Mouse (Mus musculus): ENCODE measurements at regions not wholly inside any gene's neighbourhood (a gene's known extent, or its start where the extent isn't known, plus 50 kb on each side); places are given as distances from the start of the nearest gene placed in this dataset.

- H3K4me2 ChIP-seq (ENCODE audit: low read length), result no peak overlapping the region
- H3K4me3 ChIP-seq (replicated peaks; ENCODE audit: low read depth, low read length), result no peak overlapping the region
- H3K4me1 ChIP-seq (replicated peaks; ENCODE audit: insufficient read depth, low read length), result no peaks in the 10 kb centered on the region
- H3K27ac ChIP-seq, result no peak overlapping the region
- no peaks in the 10 kb centered on the region for H3K9me3 ChIP-seq (replicated peaks; ENCODE audit: low read length)
- no peak for TF ChIP-seq CTCF (IDR thresholded peaks at IDR 0.05; ENCODE audit: low read depth)
- no peaks in the 10 kb centered on the region for H3K36me3 ChIP-seq (ENCODE audit: insufficient read depth, low read length)
- 64% methylated on average over 3 of the region's 3 CpGs for WGBS
- H3K27me3 ChIP-seq (ENCODE audit: insufficient read depth, low read length), result no peaks in the 10 kb centered on the region
- DNase-seq (ENCODE audit: low spot score) (no peak), ATAC-seq (replicated peaks; ENCODE audit: low FRiP score, low read depth) (no peak)
- no peak overlapping the region for H3K9ac ChIP-seq (ENCODE audit: low read depth, low read length)
Measured at GRCm38 (mm10) chr11:56442381-56442780, 401.6 kb upstream of the Nmur2 start.

GRCm38 (mm10) chr11:56441071-56441470, 400.3 kb upstream of the Nmur2 start:
- peak; percentile 22 for DNase-seq (ENCODE audit: low spot score)

GRCm38 (mm10) chr11:56431089-56431488, 390.3 kb upstream of the Nmur2 start:
- DNase-seq (ENCODE audit: low spot score), result no peak
- TF ChIP-seq CTCF (IDR thresholded peaks at IDR 0.05; ENCODE audit: low read depth), result no peak
- Histone ChIP-seq H3K9ac (ENCODE audit: low read depth, low read length) (no peak overlapping the region), H3K36me3 (ENCODE audit: insufficient read depth, low read length) (no peaks in the 10 kb centered on the region), H3K27ac (no peak overlapping the region), H3K4me3 (replicated peaks; ENCODE audit: low read depth, low read length) (no peak overlapping the region), H3K4me1 (replicated peaks; ENCODE audit: insufficient read depth, low read length) (no peaks in the 10 kb centered on the region), H3K9me3 (replicated peaks; ENCODE audit: low read length) (no peaks in the 10 kb centered on the region), H3K4me2 (ENCODE audit: low read length) (no peak overlapping the region), H3K27me3 (ENCODE audit: insufficient read depth, low read length) (no peaks in the 10 kb centered on the region)
- WGBS, result 72% methylated on average over 3 of the region's 3 CpGs
- ATAC-seq (replicated peaks; ENCODE audit: low FRiP score, low read depth), result no peak

More at GRCm38 (mm10) chr11:56441071-56441470, 400.3 kb upstream of the Nmur2 start:
- Histone ChIP-seq H3K9ac (ENCODE audit: low read depth, low read length) (no peak overlapping the region), H3K4me3 (replicated peaks; ENCODE audit: low read depth, low read length) (no peak overlapping the region), H3K27me3 (ENCODE audit: insufficient read depth, low read length) (no peaks in the 10 kb centered on the region), H3K27ac (no peak overlapping the region), H3K4me2 (ENCODE audit: low read length) (no peak overlapping the region), H3K36me3 (ENCODE audit: insufficient read depth, low read length) (no peaks in the 10 kb centered on the region), H3K9me3 (replicated peaks; ENCODE audit: low read length) (no peaks in the 10 kb centered on the region), H3K4me1 (replicated peaks; ENCODE audit: insufficient read depth, low read length) (no peaks in the 10 kb centered on the region)
- TF ChIP-seq CTCF (IDR thresholded peaks at IDR 0.05; ENCODE audit: low read depth), result no peak
- ATAC-seq (replicated peaks; ENCODE audit: low FRiP score, low read depth), result peak; percentile 49
- 20% methylated on average over 2 of the region's 2 CpGs for WGBS

GRCm38 (mm10) chr11:56384761-56385160, 344.0 kb upstream of the Nmur2 start:
- no peak for TF ChIP-seq CTCF (IDR thresholded peaks at IDR 0.05; ENCODE audit: low read depth)
- no peak for ATAC-seq (replicated peaks; ENCODE audit: low FRiP score, low read depth)
- no peak for DNase-seq (ENCODE audit: low spot score)
- Histone ChIP-seq H3K27me3 (ENCODE audit: insufficient read depth, low read length) (no peaks in the 10 kb centered on the region), H3K4me2 (ENCODE audit: low read length) (no peak overlapping the region), H3K4me1 (replicated peaks; ENCODE audit: insufficient read depth, low read length) (no peaks in the 10 kb centered on the region), H3K9me3 (replicated peaks; ENCODE audit: low read length) (no peaks in the 10 kb centered on the region), H3K9ac (ENCODE audit: low read depth, low read length) (no peak overlapping the region), H3K4me3 (replicated peaks; ENCODE audit: low read depth, low read length) (no peak overlapping the region), H3K27ac (no peak overlapping the region), H3K36me3 (ENCODE audit: insufficient read depth, low read length) (no peaks in the 10 kb centered on the region)
- WGBS, result 65% methylated on average over 1 of the region's 1 CpGs

GRCm38 (mm10) chr11:56377535-56377934, 336.7 kb upstream of the Nmur2 start:
- Histone ChIP-seq H3K27ac (no peak overlapping the region), H3K27me3 (ENCODE audit: insufficient read depth, low read length) (no peaks in the 10 kb centered on the region), H3K9me3 (replicated peaks; ENCODE audit: low read length) (no peaks in the 10 kb centered on the region), H3K4me1 (replicated peaks; ENCODE audit: insufficient read depth, low read length) (no peaks in the 10 kb centered on the region), H3K4me2 (ENCODE audit: low read length) (no peak overlapping the region), H3K9ac (ENCODE audit: low read depth, low read length) (no peak overlapping the region), H3K4me3 (replicated peaks; ENCODE audit: low read depth, low read length) (no peak overlapping the region), H3K36me3 (ENCODE audit: insufficient read depth, low read length) (no peaks in the 10 kb centered on the region)
- no peak for TF ChIP-seq CTCF (IDR thresholded peaks at IDR 0.05; ENCODE audit: low read depth)
- 77% methylated on average over 5 of the region's 5 CpGs for WGBS
- ATAC-seq (replicated peaks; ENCODE audit: low FRiP score, low read depth) (no peak), DNase-seq (ENCODE audit: low spot score) (no peak)

GRCm38 (mm10) chr11:56374329-56374728, 333.5 kb upstream of the Nmur2 start:
- DNase-seq (ENCODE audit: low spot score) (peak; percentile 29), ATAC-seq (replicated peaks; ENCODE audit: low FRiP score, low read depth) (no peak)
- peak; percentile 34; the same call in 1 of the 2 replicates for TF ChIP-seq CTCF (IDR thresholded peaks at IDR 0.05; ENCODE audit: low read depth)
- Histone ChIP-seq H3K4me2 (ENCODE audit: low read length) (no peak overlapping the region), H3K9ac (ENCODE audit: low read depth, low read length) (no peak overlapping the region), H3K4me3 (replicated peaks; ENCODE audit: low read depth, low read length) (no peak overlapping the region), H3K27ac (no peak overlapping the region), H3K4me1 (replicated peaks; ENCODE audit: insufficient read depth, low read length) (no peaks in the 10 kb centered on the region), H3K36me3 (ENCODE audit: insufficient read depth, low read length) (no peaks in the 10 kb centered on the region), H3K9me3 (replicated peaks; ENCODE audit: low read length) (no peaks in the 10 kb centered on the region), H3K27me3 (ENCODE audit: insufficient read depth, low read length) (no peaks in the 10 kb centered on the region)
- WGBS, result 24% methylated on average over 6 of the region's 6 CpGs

GRCm38 (mm10) chr11:56373624-56374023, 332.8 kb upstream of the Nmur2 start:
- Histone ChIP-seq H3K27ac (no peak overlapping the region), H3K27me3 (ENCODE audit: insufficient read depth, low read length) (no peaks in the 10 kb centered on the region), H3K4me1 (replicated peaks; ENCODE audit: insufficient read depth, low read length) (no peaks in the 10 kb centered on the region), H3K36me3 (ENCODE audit: insufficient read depth, low read length) (no peaks in the 10 kb centered on the region), H3K4me2 (ENCODE audit: low read length) (no peak overlapping the region), H3K9me3 (replicated peaks; ENCODE audit: low read length) (no peaks in the 10 kb centered on the region), H3K9ac (ENCODE audit: low read depth, low read length) (no peak overlapping the region), H3K4me3 (replicated peaks; ENCODE audit: low read depth, low read length) (no peak overlapping the region)
- 79% methylated on average over 4 of the region's 4 CpGs for WGBS
- ATAC-seq (replicated peaks; ENCODE audit: low FRiP score, low read depth) (no peak), DNase-seq (ENCODE audit: low spot score) (no peak)
- no peak for TF ChIP-seq CTCF (IDR thresholded peaks at IDR 0.05; ENCODE audit: low read depth)
